Mouse (Mus musculus) testis, adult 2 months (tissue): ENCODE results near the gene Hectd3.

ENCODE experiments used
- CTCF ChIP-seq: fragments of 200-500 bp; IDR thresholded peaks from 2 replicates; pipeline ENCODE4 v1.5.1; 2012; ENCODE audit warnings: low read depth, mild to moderate bottlenecking, inconsistent platforms, low read length, moderate library complexity; ENCODE audit not compliant: control insufficient read depth, insufficient read depth, insufficient replicate concordance
- POLR2A ChIP-seq: fragments of 200-500 bp; IDR thresholded peaks from 2 replicates; pipeline ENCODE4 v1.6.1; 2012; ENCODE audit warnings: low read depth, mild to moderate bottlenecking, inconsistent platforms, low read length, moderate library complexity; ENCODE audit not compliant: control insufficient read depth

DNA sequence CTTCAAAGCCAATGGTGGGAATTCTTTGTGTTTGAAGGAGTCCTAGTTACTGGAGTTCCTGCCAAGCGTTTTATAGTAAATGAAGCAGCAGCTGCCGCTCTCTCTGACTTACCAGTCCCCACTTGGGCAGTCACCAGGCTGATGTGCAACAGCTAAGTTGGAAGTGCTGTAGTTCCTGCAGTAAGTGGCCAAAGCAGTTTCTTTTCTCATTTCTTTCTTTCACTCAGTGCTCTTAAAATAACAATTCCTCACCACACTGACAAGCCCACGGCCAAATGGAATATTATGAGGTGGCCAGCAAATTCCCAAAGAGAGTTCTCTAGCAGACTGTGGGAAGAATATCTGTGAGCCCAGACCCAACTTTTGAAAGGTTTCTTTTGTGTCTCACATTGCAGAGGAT lies 11.9 kb downstream of the Hectd3 start:
- no peak for TF ChIP-seq CTCF
- TF ChIP-seq POLR2A: no peak
